Mouse (Mus musculus): ENCODE data around the gene Ilkap.

GRCm38 (mm10) chr1:91352277-91352676, 46.3 kb downstream of the Ilkap start:
- TF ChIP-seq CTCF (IDR thresholded peaks at IDR 0.05; ENCODE audit: extremely low read depth, insufficient read depth, low read length) (no peak), POLR2A (IDR thresholded peaks at IDR 0.05; ENCODE audit: extremely low read depth, insufficient read depth, low read length) (no peak)
